Mouse (Mus musculus): ENCODE data around the gene Rbm20.

Gene Rbm20

GRCm38 (mm10) chr19:53801789-53802683, 124.9 kb downstream of the Rbm20 start:
- ChIA-PET POLR2A (interaction anchor here in 2 of 4 experiments (0.8 to 1.9 kb wide), 3 partner anchors 8 to 95 kb away, joined by 3 to 4 read pairs (median 3); no protein-coding TSS in a partner anchor), CTCF (interaction anchor here in 2 of 4 experiments (0.6 to 1.2 kb wide), 2 partner anchors 49 to 101 kb away, joined by 4 to 15 read pairs; no protein-coding TSS in a partner anchor)

GRCm38 (mm10) chr19:53803954-53804353, 126.8 kb downstream of the Rbm20 start:
- CTCF ChIA-PET, result no interaction called here
- POLR2A ChIA-PET, result interaction anchor here in 2 of 4 experiments (0.6 to 2.2 kb wide), 5 partner anchors 9 to 142 kb away, joined by 3 to 6 read pairs (median 3); no protein-coding TSS in a partner anchor

GRCm38 (mm10) chr19:53805063-53805462, 128.0 kb downstream of the Rbm20 start:
- ChIA-PET POLR2A (interaction anchor here in 3 of 4 experiments (0.6 to 2.2 kb wide), 6 partner anchors 10 to 494 kb away, joined by 3 to 6 read pairs (median 4); no protein-coding TSS in a partner anchor), CTCF (interaction anchor here in 1 of 4 experiments (1.1 kb wide), 1 partner anchor 1394 kb away, joined by 3 read pairs; no protein-coding TSS in a partner anchor)

- ChIA-PET CTCF (no interaction called here), POLR2A (interaction anchor here in 3 of 4 experiments (0.5 to 2.9 kb wide), 13 partner anchors 8 to 1419 kb away, joined by 3 to 23 read pairs (median 5); partner anchors contain the start of genes Bbip1 (in 1 of the 3) and Shoc2 (in 1 of the 3))
These were observed 129.0 kb downstream of the Rbm20 start for GRCm38 (mm10) chr19:53806126-53806525.

- ChIA-PET POLR2A (interaction anchor here in 3 of 4 experiments (0.5 to 2.9 kb wide), 32 partner anchors 9 to 493 kb away, joined by 3 to 23 read pairs (median 4); partner anchors contain the start of genes Bbip1 (in 3 of the 3), Shoc2 (in 3 of the 3) and Smc3 (in 1 of the 3)), CTCF (interaction anchor here in 1 of 4 experiments (0.9 kb wide), 1 partner anchor 78 kb away, joined by 3 read pairs; no protein-coding TSS in a partner anchor)
These were observed 129.6 kb downstream of the Rbm20 start for GRCm38 (mm10) chr19:53806526-53807275.

GRCm38 (mm10) chr19:53807276-53807801, 130.2 kb downstream of the Rbm20 start:
- POLR2A ChIA-PET, result interaction anchor here in 3 of 4 experiments (0.5 to 2.9 kb wide), 41 partner anchors 9 to 494 kb away, joined by 3 to 23 read pairs (median 4); partner anchors contain the start of genes Bbip1 (in 2 of the 3), Shoc2 (in 2 of the 3) and Smc3 (in 2 of the 3)
- CTCF ChIA-PET, result interaction anchor here in 1 of 4 experiments (0.9 kb wide), 1 partner anchor 78 kb away, joined by 3 read pairs; no protein-coding TSS in a partner anchor

GRCm38 (mm10) chr19:53808041-53808777, 131.1 kb downstream of the Rbm20 start:
- POLR2A ChIA-PET, result interaction anchor here in 3 of 4 experiments (0.6 to 2.9 kb wide), 32 partner anchors 8 to 1524 kb away, joined by 3 to 23 read pairs (median 4); partner anchors contain the start of gene Smc3 (in 2 of the 3)
- CTCF ChIA-PET, result interaction anchor here in 2 of 4 experiments (0.6 to 1.2 kb wide), 3 partner anchors 11 to 46 kb away, joined by 4 to 8 read pairs (median 5); no protein-coding TSS in a partner anchor

GRCm38 (mm10) chr19:53809185-53809861, 132.2 kb downstream of the Rbm20 start:
- ChIA-PET CTCF (interaction anchor here in 1 of 4 experiments (1.2 kb wide), 1 partner anchor 14 kb away, joined by 4 read pairs; no protein-coding TSS in a partner anchor), POLR2A (interaction anchor here in 2 of 4 experiments (0.7 to 2.7 kb wide), 18 partner anchors 8 to 667 kb away, joined by 3 to 11 read pairs (median 4); partner anchors contain the start of gene Smc3 (in 1 of the 2))

GRCm38 (mm10) chr19:53810024-53810423, 132.9 kb downstream of the Rbm20 start:
- ChIA-PET POLR2A (interaction anchor here in 3 of 4 experiments (0.6 to 2.4 kb wide), 17 partner anchors 8 to 668 kb away, joined by 3 to 11 read pairs (median 4); partner anchors contain the start of gene Smc3 (in 1 of the 3)), CTCF (no interaction called here)

- POLR2A ChIA-PET, result interaction anchor here in 3 of 4 experiments (0.6 to 2.4 kb wide), 13 partner anchors 8 to 669 kb away, joined by 3 to 11 read pairs (median 4); no protein-coding TSS in a partner anchor
- CTCF ChIA-PET, result no interaction called here
These were observed 133.5 kb downstream of the Rbm20 start for GRCm38 (mm10) chr19:53810584-53810983.

GRCm38 (mm10) chr19:53813576-53813975, 136.5 kb downstream of the Rbm20 start:
- ChIA-PET CTCF (no interaction called here), POLR2A (interaction anchor here in 3 of 4 experiments (0.5 to 1.0 kb wide), 4 partner anchors 8 to 214 kb away, joined by 3 to 4 read pairs (median 3); no protein-coding TSS in a partner anchor)

- POLR2A ChIA-PET, result interaction anchor here in 2 of 4 experiments (0.6 to 2.2 kb wide), 17 partner anchors 8 to 198 kb away, joined by 3 to 10 read pairs (median 4); partner anchors contain the start of gene Shoc2 (in 1 of the 2)
- CTCF ChIA-PET, result interaction anchor here in 3 of 4 experiments (0.6 to 1.1 kb wide), 3 partner anchors 26 to 1391 kb away, joined by 3 to 4 read pairs (median 4); no protein-coding TSS in a partner anchor
These were observed 138.6 kb downstream of the Rbm20 start for GRCm38 (mm10) chr19:53815714-53816113.

- CTCF ChIA-PET, result interaction anchor here in 3 of 4 experiments (0.6 to 1.1 kb wide), 3 partner anchors 25 to 1390 kb away, joined by 3 to 4 read pairs (median 4); no protein-coding TSS in a partner anchor
- POLR2A ChIA-PET, result interaction anchor here in 3 of 4 experiments (0.6 to 2.2 kb wide), 14 partner anchors 8 to 1329 kb away, joined by 3 to 10 read pairs (median 4); partner anchors contain the start of gene Shoc2 (in 1 of the 3)
These were observed 139.1 kb downstream of the Rbm20 start for GRCm38 (mm10) chr19:53816242-53816641.

GRCm38 (mm10) chr19:53819299-53819698, 142.2 kb downstream of the Rbm20 start:
- POLR2A ChIA-PET, result interaction anchor here (0.5 to 3.3 kb wide), 10 partner anchors 10 to 430 kb away, joined by 3 to 16 read pairs (median 3); no protein-coding TSS in a partner anchor
- CTCF ChIA-PET, result interaction anchor here in 1 of 4 experiments (0.7 kb wide), 1 partner anchor 459 kb away, joined by 4 read pairs; no protein-coding TSS in a partner anchor

- ChIA-PET POLR2A (interaction anchor here in 3 of 4 experiments (0.5 to 3.3 kb wide), 27 partner anchors 8 to 770 kb away, joined by 3 to 23 read pairs (median 4); partner anchors contain the start of gene Smc3 (in 1 of the 3)), CTCF (interaction anchor here in 2 of 4 experiments (0.8 to 1.7 kb wide), 6 partner anchors 20 to 1385 kb away, joined by 3 to 5 read pairs (median 3); no protein-coding TSS in a partner anchor)
These were observed 144.4 kb downstream of the Rbm20 start for GRCm38 (mm10) chr19:53821241-53822120.

Measured in embryonic stem cell, embryonic (primary cell).